Mouse (Mus musculus): ENCODE results near the gene Zfp672. TPM values are rescaled to one million over a fixed set of nuclear protein-coding genes. Genes with fewer than 3 reads are reported as not detected.
A peak's percentile ranks its signal among the peaks of the same experiment; 100 is the strongest.

Zfp672 gene
- total RNA-seq, 2 experiments from 2014 or later = 27.6 to 80.5 TPM

DNA sequence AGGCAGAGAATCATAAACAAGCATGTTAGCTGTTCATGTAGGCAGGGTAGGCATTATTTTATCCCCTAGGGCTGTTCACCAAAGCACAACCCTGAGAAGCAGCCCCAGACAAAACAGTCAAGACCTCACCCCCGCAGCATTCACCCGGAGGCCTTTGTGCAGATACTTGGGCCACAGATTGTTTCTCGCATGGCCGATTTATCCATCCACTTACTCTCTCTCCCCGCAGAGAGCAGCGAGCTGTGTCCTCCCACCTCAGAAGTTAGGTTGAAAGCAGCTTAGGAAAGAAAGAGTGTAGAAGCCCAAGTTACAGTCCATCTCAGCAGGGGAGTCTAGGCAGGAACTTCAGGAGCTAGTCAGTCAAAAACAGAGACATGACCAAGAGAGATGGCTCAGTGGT, 32.7 kb downstream of the Zfp672 start:
- no peak for ATAC-seq (replicated peaks; ENCODE audit: low FRiP score, poor library complexity, severe bottlenecking)

DNA sequence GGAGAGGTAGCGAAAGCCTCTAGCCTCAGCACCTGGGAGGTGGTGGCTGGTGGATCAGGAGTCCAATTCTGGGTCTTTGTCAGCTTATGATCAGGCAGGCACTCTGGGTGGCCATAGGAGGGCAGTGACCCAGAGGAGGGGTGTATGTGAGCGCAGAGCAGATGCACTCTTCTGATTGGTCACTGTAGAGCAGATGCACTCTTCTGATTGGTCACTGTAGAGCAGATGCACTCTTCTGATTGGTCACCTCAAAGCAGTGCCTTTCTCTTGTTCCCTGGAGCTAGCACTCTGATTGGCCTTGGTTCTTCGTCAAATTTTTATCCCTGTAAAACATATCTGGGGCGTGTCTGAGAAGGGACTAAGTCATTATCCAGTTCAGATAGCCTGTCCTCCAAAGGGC, 37.3 kb downstream of the Zfp672 start:
- ATAC-seq (replicated peaks; ENCODE audit: low FRiP score, poor library complexity, severe bottlenecking) = peak; percentile 44; the same call in 1 of the 2 replicates

DNA sequence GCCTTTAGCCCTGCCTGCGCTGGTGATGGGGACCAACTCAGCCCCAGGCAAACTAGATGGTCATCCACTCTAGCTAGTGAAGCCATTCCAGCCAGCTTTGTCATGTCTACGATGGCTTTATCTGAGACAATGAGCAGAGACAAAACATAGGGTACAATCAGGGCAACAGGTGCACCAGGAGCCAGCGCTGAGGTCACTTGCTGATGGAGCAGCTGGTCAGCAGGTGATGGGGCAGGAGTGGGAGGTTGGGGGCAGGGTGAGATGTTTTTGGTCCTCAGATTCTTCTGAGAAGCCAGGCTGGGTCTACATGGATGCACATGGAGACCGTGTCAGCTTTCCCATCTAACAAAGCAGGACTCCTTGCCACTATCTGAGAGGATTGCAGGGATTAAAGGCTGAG, 39.3 kb downstream of the Zfp672 start:
- no peak for ATAC-seq (replicated peaks; ENCODE audit: low FRiP score, poor library complexity, severe bottlenecking)

DNA sequence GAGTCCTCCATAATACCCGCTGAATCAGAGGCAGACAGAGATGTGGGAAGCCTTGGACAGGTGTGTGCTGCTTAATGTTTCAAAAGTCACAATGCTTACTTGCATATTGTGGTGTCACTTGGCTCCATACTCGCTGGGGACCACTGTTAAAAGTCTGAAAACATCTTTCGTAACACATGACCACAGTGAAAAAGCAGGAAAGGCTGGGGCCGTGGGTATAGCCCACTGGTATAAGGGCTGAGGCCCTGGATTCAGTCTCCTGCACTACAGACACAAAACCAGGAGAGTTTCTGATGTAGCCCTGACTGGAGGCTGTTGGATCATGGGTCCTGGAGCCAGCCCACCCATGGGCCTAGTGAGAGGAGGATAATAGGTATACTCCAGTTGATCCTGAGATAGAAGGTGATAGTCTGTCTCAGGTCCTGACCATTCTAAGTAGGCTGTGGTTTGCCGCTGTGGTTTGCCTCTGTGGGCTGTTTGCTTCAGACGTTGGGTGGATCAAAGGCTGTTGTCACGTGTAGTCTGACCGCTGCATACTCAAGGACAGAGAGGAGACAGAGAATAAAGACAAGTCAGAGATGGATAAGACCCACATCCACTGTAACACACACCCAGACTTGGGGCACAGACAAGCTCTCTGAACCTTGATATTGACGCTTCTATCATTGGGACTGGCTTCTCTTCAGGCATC, 40.0 kb downstream of the Zfp672 start:
- ATAC-seq (replicated peaks; ENCODE audit: low FRiP score, poor library complexity, severe bottlenecking) = no peak

DNA sequence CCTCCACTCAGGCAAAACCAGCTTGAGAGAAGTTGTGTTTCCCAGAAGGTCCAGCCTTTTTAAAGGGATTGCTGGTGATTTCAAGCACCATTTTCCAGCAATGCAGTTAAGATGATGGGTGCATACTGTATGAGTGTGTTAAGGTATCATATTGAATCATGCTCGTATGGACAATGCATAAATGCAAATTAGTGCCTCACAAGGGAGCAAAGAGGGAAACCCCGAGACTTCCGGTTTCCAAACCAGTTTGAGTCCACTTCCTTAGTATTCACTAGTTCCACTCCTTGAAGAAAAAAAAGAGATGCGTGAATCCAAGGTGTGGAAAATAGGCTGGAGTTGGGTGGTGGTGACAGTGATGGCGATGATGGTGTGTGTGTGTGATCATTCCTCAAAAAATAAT, 47.6 kb downstream of the Zfp672 start:
- ATAC-seq (replicated peaks; ENCODE audit: low FRiP score, poor library complexity, severe bottlenecking) = no peak

DNA sequence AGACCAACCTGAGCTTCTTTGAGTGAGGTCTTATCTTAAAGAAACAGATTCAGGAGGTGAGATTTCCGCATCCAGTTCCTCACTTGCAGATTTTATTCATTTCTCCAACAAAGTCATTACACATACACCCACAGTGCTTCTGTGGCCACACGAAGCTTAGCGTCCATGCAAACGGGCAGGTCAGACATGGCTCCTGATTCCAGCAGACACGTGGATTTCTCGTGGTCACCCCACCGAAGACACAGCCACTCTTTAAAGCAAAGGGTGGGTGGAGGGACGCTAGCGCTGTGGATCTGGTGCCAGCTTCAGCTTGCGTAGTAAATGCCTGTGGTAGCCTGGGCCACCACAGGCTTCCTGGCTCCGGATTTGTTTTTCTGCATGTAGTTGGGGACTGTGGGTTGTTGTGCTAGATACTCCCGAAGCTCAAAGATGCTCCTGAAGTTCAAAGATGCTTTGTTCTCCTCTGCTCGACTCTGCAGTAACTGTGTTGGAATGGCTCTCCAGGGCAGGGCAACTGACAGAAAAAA, 48.1 kb downstream of the Zfp672 start:
- ATAC-seq (replicated peaks; ENCODE audit: low FRiP score, poor library complexity, severe bottlenecking) = no peak

DNA sequence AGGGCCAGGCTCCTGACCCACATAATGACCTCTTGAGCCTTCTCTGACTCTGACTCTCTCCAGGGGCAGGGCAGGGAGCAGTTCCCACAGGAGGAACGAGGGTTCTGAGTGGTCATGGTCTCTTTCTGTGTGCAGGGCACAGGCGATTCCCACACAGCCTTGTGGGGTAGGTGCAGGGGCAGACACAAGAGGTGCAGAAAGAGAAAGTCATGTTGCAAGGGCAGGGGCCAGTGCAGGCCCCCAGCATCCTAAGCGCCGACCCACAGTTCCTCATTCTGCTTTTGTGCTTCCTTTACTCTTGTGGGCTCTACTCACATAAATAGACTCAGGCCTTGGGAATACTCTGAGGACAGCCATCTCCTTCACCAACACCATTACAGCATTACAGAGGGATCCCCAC, 54.4 kb downstream of the Zfp672 start:
- ATAC-seq (replicated peaks; ENCODE audit: low FRiP score, poor library complexity, severe bottlenecking) = no peak

DNA sequence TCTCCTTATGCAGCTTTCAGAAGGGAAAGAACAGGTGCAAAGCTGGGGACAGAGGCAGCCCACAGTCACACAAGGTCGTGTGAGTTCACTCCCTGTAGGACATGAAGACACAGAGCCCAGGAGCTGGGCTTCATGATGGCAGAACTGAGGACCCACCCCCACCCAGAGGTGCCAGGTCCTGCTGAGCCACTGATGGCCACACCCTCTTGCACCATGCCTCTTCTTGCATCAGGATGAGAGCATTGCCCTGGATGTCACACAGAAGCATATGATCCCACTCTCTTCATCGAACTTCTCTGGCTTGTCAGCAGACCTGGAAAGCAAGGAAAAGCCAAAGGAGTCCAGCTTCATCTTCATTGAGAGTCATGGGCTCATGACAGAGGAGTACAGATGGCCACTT, 55.6 kb downstream of the Zfp672 start, which contains the start of gene 4930438A08Rik:
4930438A08Rik (plus strand) TSS at position 228 of the 400 bp plus-strand sequence.
- no peak for ATAC-seq (replicated peaks; ENCODE audit: low FRiP score, poor library complexity, severe bottlenecking)

DNA sequence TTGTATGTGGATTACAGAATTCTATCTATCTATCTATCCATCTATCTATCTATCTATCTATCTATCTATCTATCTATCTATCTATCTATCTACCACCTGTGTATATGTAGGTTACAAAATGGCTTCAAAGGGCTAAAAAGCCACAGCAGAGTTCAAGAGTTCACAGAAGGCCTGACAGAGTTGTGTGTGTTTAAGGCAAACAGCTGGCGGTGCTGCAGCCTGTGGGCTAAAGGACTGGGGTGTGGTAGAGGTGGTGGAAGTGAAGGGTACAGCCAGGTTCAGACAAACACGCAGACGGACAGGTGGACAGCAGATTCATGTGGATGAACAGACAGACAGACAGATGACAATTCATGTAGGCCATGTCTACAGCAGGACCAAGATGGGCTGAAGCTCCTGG, 61.9 kb downstream of the Zfp672 start:
- ATAC-seq (replicated peaks; ENCODE audit: low FRiP score, poor library complexity, severe bottlenecking) = no peak

Other genes with a start within 250 kb of the Zfp672 start
- not detected in 2 replicates for gene Gm12248, start 237.2 kb downstream of the Zfp672 start, total RNA-seq (2015; ENCODE audit: low replicate concordance)
- 1.2 TPM in 1 of 2 replicates, not detected in the other for gene Gm12248, start 237.2 kb downstream of the Zfp672 start, total RNA-seq (2017; ENCODE audit: low replicate concordance)
- 19.5 and 43.6 TPM in 2 replicates for gene Cnot8, start 226.2 kb downstream of the Zfp672 start, total RNA-seq (2015; ENCODE audit: low replicate concordance)
- gene Cnot8, start 226.2 kb downstream of the Zfp672 start, total RNA-seq (2017; ENCODE audit: low replicate concordance) = 22.5 and 29.1 TPM in 2 replicates
- 2.9 and 5.0 TPM in 2 replicates for gene Gemin5, start 161.8 kb downstream of the Zfp672 start, total RNA-seq (2015; ENCODE audit: low replicate concordance)
- gene Gemin5, start 161.8 kb downstream of the Zfp672 start, total RNA-seq (2017; ENCODE audit: low replicate concordance) = 4.3 and 6.5 TPM in 2 replicates
- 12.6 and 15.9 TPM in 2 replicates for gene Mrpl22, start 158.7 kb downstream of the Zfp672 start, total RNA-seq (2015; ENCODE audit: low replicate concordance)
- gene Mrpl22, start 158.7 kb downstream of the Zfp672 start, total RNA-seq (2017; ENCODE audit: low replicate concordance) = 10.7 and 21.6 TPM in 2 replicates
- 16.8 and 27.4 TPM in 2 replicates for gene Igtp, start 130.8 kb downstream of the Zfp672 start, total RNA-seq (2015; ENCODE audit: low replicate concordance)
- 17.1 and 20.9 TPM in 2 replicates for gene Igtp, start 130.8 kb downstream of the Zfp672 start, total RNA-seq (2017; ENCODE audit: low replicate concordance)
- 6.5 and 12.6 TPM in 2 replicates for gene Irgm2, start 130.7 kb downstream of the Zfp672 start, total RNA-seq (2015; ENCODE audit: low replicate concordance)
- 5.9 and 6.8 TPM in 2 replicates for gene Irgm2, start 130.7 kb downstream of the Zfp672 start, total RNA-seq (2017; ENCODE audit: low replicate concordance)
- gene 4930438A08Rik, start 55.5 kb downstream of the Zfp672 start, total RNA-seq (2015; ENCODE audit: low replicate concordance) = 4.3 and 10.9 TPM in 2 replicates
- 2.7 and 9.5 TPM in 2 replicates for gene 4930438A08Rik, start 55.5 kb downstream of the Zfp672 start, total RNA-seq (2017; ENCODE audit: low replicate concordance)
- gene Zfp692, start 23.3 kb downstream of the Zfp672 start, total RNA-seq (2015; ENCODE audit: low replicate concordance) = 4.6 and 17.7 TPM in 2 replicates
- 17.1 and 19.1 TPM in 2 replicates for gene Zfp692, start 23.3 kb downstream of the Zfp672 start, total RNA-seq (2017; ENCODE audit: low replicate concordance)
- 10.5 and 13.3 TPM in 2 replicates for gene Sh3bp5l, start 385 bp upstream of the Zfp672 start, total RNA-seq (2015; ENCODE audit: low replicate concordance)
- gene Sh3bp5l, start 385 bp upstream of the Zfp672 start, total RNA-seq (2017; ENCODE audit: low replicate concordance) = 19.8 and 118 TPM in 2 replicates
- gene Lypd8, start 48.7 kb upstream of the Zfp672 start, total RNA-seq (2015; ENCODE audit: low replicate concordance) = not detected in 2 replicates
- not detected in 2 replicates for gene Lypd8, start 48.7 kb upstream of the Zfp672 start, total RNA-seq (2017; ENCODE audit: low replicate concordance)
- not detected in 2 replicates for gene 1810065E05Rik, start 90.8 kb upstream of the Zfp672 start, total RNA-seq (2015; ENCODE audit: low replicate concordance)
- gene 1810065E05Rik, start 90.8 kb upstream of the Zfp672 start, total RNA-seq (2017; ENCODE audit: low replicate concordance) = not detected in 2 replicates
- gene Gm12253, start 102.2 kb upstream of the Zfp672 start, total RNA-seq (2015; ENCODE audit: low replicate concordance) = not detected in 2 replicates
- not detected in 2 replicates for gene Gm12253, start 102.2 kb upstream of the Zfp672 start, total RNA-seq (2017; ENCODE audit: low replicate concordance)
- gene Lypd9, start 122.6 kb upstream of the Zfp672 start, total RNA-seq (2015; ENCODE audit: low replicate concordance) = not detected in 2 replicates
- not detected in 2 replicates for gene Lypd9, start 122.6 kb upstream of the Zfp672 start, total RNA-seq (2017; ENCODE audit: low replicate concordance)
- gene Olfr30, start 131.9 kb upstream of the Zfp672 start, total RNA-seq (2015; ENCODE audit: low replicate concordance) = not detected in 2 replicates
- gene Olfr30, start 131.9 kb upstream of the Zfp672 start, total RNA-seq (2017; ENCODE audit: low replicate concordance) = not detected in 2 replicates
- gene Olfr332, start 162.2 kb upstream of the Zfp672 start, total RNA-seq (2015; ENCODE audit: low replicate concordance) = not detected in 2 replicates
- not detected in 2 replicates for gene Olfr332, start 162.2 kb upstream of the Zfp672 start, total RNA-seq (2017; ENCODE audit: low replicate concordance)
- not detected in 2 replicates for gene Olfr331, start 172.2 kb upstream of the Zfp672 start, total RNA-seq (2015; ENCODE audit: low replicate concordance)
- not detected in 2 replicates for gene Olfr331, start 172.2 kb upstream of the Zfp672 start, total RNA-seq (2017; ENCODE audit: low replicate concordance)
- gene Olfr330, start 204.5 kb upstream of the Zfp672 start, total RNA-seq (2015; ENCODE audit: low replicate concordance) = not detected in 2 replicates
- gene Olfr330, start 204.5 kb upstream of the Zfp672 start, total RNA-seq (2017; ENCODE audit: low replicate concordance) = not detected in 2 replicates
- not detected in 2 replicates for gene Olfr329-ps, start 216.1 kb upstream of the Zfp672 start, total RNA-seq (2015; ENCODE audit: low replicate concordance)
- not detected in 2 replicates for gene Olfr329-ps, start 216.1 kb upstream of the Zfp672 start, total RNA-seq (2017; ENCODE audit: low replicate concordance)
- not detected in 2 replicates for gene Olfr328, start 225.3 kb upstream of the Zfp672 start, total RNA-seq (2015; ENCODE audit: low replicate concordance)
- gene Olfr328, start 225.3 kb upstream of the Zfp672 start, total RNA-seq (2017; ENCODE audit: low replicate concordance) = not detected in 2 replicates
- not detected in 2 replicates for gene Olfr224, start 240.2 kb upstream of the Zfp672 start, total RNA-seq (2015; ENCODE audit: low replicate concordance)
- not detected in 2 replicates for gene Olfr224, start 240.2 kb upstream of the Zfp672 start, total RNA-seq (2017; ENCODE audit: low replicate concordance)
- not detected in 2 replicates for gene Olfr325, start 247.4 kb upstream of the Zfp672 start, total RNA-seq (2015; ENCODE audit: low replicate concordance)
- not detected in 2 replicates for gene Olfr325, start 247.4 kb upstream of the Zfp672 start, total RNA-seq (2017; ENCODE audit: low replicate concordance)

Data from erythroid progenitor cell, adult 5-6 weeks (primary cell).